Mouse (Mus musculus): Measurements from ENCODE around the gene Ppp1r1b. TPM values are rescaled to one million over a fixed set of nuclear protein-coding genes. Genes with fewer than 3 reads are reported as not detected.

Ppp1r1b gene
- polyA plus RNA-seq, 1 experiment from 2014 or later: 20.2 TPM

- H3K4me2 ChIP-seq: no peak within 1 kb of the TSS
- ATAC-seq (ENCODE audit: insufficient read depth, low FRiP score, low read depth): no peak
- H3K9ac ChIP-seq: no peak within 1 kb of the TSS
- peaks cover 8% of the 10 kb centered on the region; the same call in 1 of the 2 replicates for H3K36me3 ChIP-seq
- H3K9me3 ChIP-seq: no peaks in the 10 kb centered on the region
- 60% methylated on average over 14 of the region's 14 CpGs for WGBS
- peaks cover 39% of the 10 kb centered on the region for H3K27me3 ChIP-seq (replicated peaks)
- no peaks in the 10 kb centered on the region for H3K4me1 ChIP-seq
- H3K4me3 ChIP-seq (replicated peaks): no peak within 1 kb of the TSS
- H3K27ac ChIP-seq: no peak within 1 kb of the TSS
Measured at GRCm38 (mm10) chr11:98383261-98384030, 35.2 kb downstream of the Ppp1r1b start, which contains the start of gene Tcap. TSS of gene Tcap (plus strand) at chr11:98383811.

GRCm38 (mm10) chr11:98384216-98384615, 36.0 kb downstream of the Ppp1r1b start:
- Histone ChIP-seq H3K27ac (no peak overlapping the region), H3K4me1 (0 out of 2 replicates have a peak, but pooled peaks cover under 1% of the 10 kb centered on the region), H3K36me3 (peaks cover 6% of the 10 kb centered on the region; the same call in 1 of the 2 replicates), H3K27me3 (replicated peaks) (peaks cover 39% of the 10 kb centered on the region), H3K9ac (no peak overlapping the region), H3K4me3 (replicated peaks) (no peak overlapping the region), H3K9me3 (no peaks in the 10 kb centered on the region), H3K4me2 (no peak overlapping the region)
- no peak for ATAC-seq (ENCODE audit: insufficient read depth, low FRiP score, low read depth)
- WGBS: 74% methylated on average over 20 of the region's 20 CpGs

GRCm38 (mm10) chr11:98384721-98385637, 36.8 kb downstream of the Ppp1r1b start:
- 71% methylated on average over 8 of the region's 8 CpGs for WGBS
- H3K27me3 ChIP-seq (replicated peaks): peaks cover 39% of the 10 kb centered on the region
- 0 out of 2 replicates have a peak, but pooled peaks cover 3% of the 10 kb centered on the region for H3K36me3 ChIP-seq
- no peak overlapping the region for H3K9ac ChIP-seq
- 0 out of 2 replicates have a peak, but pooled peaks cover 5% of the 10 kb centered on the region for H3K4me1 ChIP-seq
- ATAC-seq (ENCODE audit: insufficient read depth, low FRiP score, low read depth): no peak
- no peak overlapping the region for H3K4me2 ChIP-seq
- no peaks in the 10 kb centered on the region for H3K9me3 ChIP-seq
- H3K27ac ChIP-seq: no peak overlapping the region
- H3K4me3 ChIP-seq (replicated peaks): no peak overlapping the region

- Histone ChIP-seq H3K36me3 (no peaks in the 10 kb centered on the region), H3K9ac (no peak within 1 kb of the TSS), H3K4me1 (0 out of 2 replicates have a peak, but pooled peaks cover 5% of the 10 kb centered on the region), H3K4me2 (no peak within 1 kb of the TSS), H3K27ac (no peak within 1 kb of the TSS), H3K27me3 (replicated peaks) (peaks cover 39% of the 10 kb centered on the region), H3K9me3 (no peaks in the 10 kb centered on the region), H3K4me3 (replicated peaks) (no peak within 1 kb of the TSS)
- ATAC-seq (ENCODE audit: insufficient read depth, low FRiP score, low read depth): no peak
- 46% methylated on average over 25 of the region's 25 CpGs for WGBS
Measured at GRCm38 (mm10) chr11:98385638-98386585, 37.7 kb downstream of the Ppp1r1b start, which contains the start of gene Pnmt. TSS of gene Pnmt (plus strand) at chr11:98386450.

DNA sequence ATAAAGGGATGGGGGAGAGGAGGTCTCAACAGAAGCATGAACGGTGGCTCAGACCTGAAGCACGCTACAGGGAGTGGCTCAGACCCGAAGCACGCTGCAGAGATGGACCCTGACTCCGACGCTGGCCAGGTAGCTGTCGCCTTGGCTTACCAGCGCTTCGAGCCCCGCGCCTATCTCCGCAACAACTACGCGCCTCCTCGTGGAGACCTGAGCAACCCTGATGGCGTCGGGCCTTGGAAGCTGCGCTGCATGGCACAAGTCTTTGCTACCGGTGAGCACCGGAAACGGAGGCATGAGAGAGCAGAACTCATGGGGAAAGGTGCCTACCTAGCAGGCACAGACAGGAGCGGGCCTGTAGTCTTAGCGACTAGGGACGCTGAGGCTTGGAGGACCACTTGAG, 38.4 kb downstream of the Ppp1r1b start:
- no peaks in the 10 kb centered on the region for H3K9me3 ChIP-seq
- 9% methylated on average over 24 of the region's 24 CpGs for WGBS
- H3K4me1 ChIP-seq: 0 out of 2 replicates have a peak, but pooled peaks cover 5% of the 10 kb centered on the region
- H3K36me3 ChIP-seq: no peaks in the 10 kb centered on the region
- ATAC-seq (ENCODE audit: insufficient read depth, low FRiP score, low read depth): no peak
- peaks cover 39% of the 10 kb centered on the region for H3K27me3 ChIP-seq (replicated peaks)
- no peak overlapping the region for H3K9ac ChIP-seq
- no peak overlapping the region for H3K4me2 ChIP-seq
- no peak overlapping the region for H3K4me3 ChIP-seq (replicated peaks)
- no peak overlapping the region for H3K27ac ChIP-seq

- no peak overlapping the region for H3K4me2 ChIP-seq
- no peaks in the 10 kb centered on the region for H3K36me3 ChIP-seq
- 48% methylated on average over 14 of the region's 14 CpGs for WGBS
- 0 out of 2 replicates have a peak, but pooled peaks cover 5% of the 10 kb centered on the region for H3K4me1 ChIP-seq
- no peaks in the 10 kb centered on the region for H3K9me3 ChIP-seq
- ATAC-seq (ENCODE audit: insufficient read depth, low FRiP score, low read depth): no peak
- no peak overlapping the region for H3K27ac ChIP-seq
- no peak overlapping the region for H3K4me3 ChIP-seq (replicated peaks)
- H3K9ac ChIP-seq: no peak overlapping the region
- H3K27me3 ChIP-seq (replicated peaks): peaks cover 39% of the 10 kb centered on the region
Measured at GRCm38 (mm10) chr11:98387056-98387577, 38.9 kb downstream of the Ppp1r1b start.

DNA sequence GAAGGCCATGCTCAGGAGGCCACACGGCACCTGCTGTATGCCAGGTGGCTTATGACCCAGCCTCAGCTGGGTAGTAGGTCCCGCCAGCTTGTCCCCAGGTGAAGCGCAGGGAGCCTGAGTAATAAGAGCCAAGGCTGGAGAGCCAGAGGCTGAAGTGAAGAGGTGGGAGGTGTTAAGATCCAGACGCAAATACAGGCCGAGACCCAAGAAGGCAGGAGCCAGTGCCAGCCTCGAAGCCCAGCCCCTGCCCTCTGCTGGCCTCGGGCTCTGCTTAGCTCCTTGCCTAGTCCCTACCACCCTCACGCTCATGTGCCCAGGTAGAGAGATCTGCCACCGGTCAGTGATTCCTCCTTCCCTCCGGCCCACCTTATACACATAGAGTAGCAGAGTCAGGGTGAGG, 40.1 kb downstream of the Ppp1r1b start:
- Histone ChIP-seq H3K4me2 (no peak overlapping the region), H3K36me3 (no peaks in the 10 kb centered on the region), H3K27ac (no peak overlapping the region), H3K27me3 (replicated peaks) (peaks cover 39% of the 10 kb centered on the region), H3K4me1 (peaks cover 16% of the 10 kb centered on the region), H3K9ac (no peak overlapping the region), H3K9me3 (no peaks in the 10 kb centered on the region), H3K4me3 (replicated peaks) (no peak overlapping the region)
- WGBS: 67% methylated on average over 10 of the region's 10 CpGs
- ATAC-seq (ENCODE audit: insufficient read depth, low FRiP score, low read depth): no peak

DNA sequence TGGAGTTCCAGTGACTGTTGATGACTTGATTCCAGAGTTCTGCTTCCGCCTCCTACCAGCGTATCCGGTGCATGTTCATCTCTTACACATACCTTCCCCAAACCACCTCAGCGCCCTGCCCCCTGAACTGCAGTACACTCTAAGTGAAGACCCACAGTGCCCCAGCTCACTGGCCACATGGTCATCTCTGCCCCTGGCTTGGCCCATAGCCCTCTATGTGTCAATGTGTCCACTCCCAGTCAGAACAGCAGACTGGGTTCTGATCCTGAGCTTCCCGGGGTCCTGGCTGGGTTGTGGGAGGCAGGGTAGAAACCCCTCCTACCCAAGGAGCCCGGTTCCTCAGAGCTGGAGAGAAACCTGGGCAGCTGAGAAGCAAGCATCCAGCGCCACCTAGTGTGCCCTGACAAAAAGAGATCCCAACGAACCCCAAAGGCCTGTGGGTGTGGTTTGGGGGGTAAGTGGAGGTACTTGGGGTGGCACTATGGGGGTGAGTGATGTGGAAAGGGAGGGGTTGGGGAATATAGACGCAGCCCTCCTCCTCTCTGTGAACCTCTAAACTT, 41.1 kb downstream of the Ppp1r1b start:
- H3K27ac ChIP-seq: no peak overlapping the region
- peaks cover 36% of the 10 kb centered on the region for H3K27me3 ChIP-seq (replicated peaks)
- no peak overlapping the region for H3K4me2 ChIP-seq
- H3K36me3 ChIP-seq: no peaks in the 10 kb centered on the region
- H3K4me1 ChIP-seq: peaks cover 26% of the 10 kb centered on the region
- no peak overlapping the region for H3K4me3 ChIP-seq (replicated peaks)
- WGBS: 30% methylated on average over 9 of the region's 9 CpGs
- no peak overlapping the region for H3K9ac ChIP-seq
- H3K9me3 ChIP-seq: no peaks in the 10 kb centered on the region
- ATAC-seq (ENCODE audit: insufficient read depth, low FRiP score, low read depth): no peak

GRCm38 (mm10) chr11:98390141-98390540, 41.9 kb downstream of the Ppp1r1b start:
- Histone ChIP-seq H3K4me1 (peaks cover 32% of the 10 kb centered on the region), H3K36me3 (no peaks in the 10 kb centered on the region), H3K9me3 (no peaks in the 10 kb centered on the region), H3K27me3 (replicated peaks) (peaks cover 28% of the 10 kb centered on the region), H3K27ac (no peak overlapping the region), H3K4me2 (no peak overlapping the region), H3K4me3 (replicated peaks) (no peak overlapping the region), H3K9ac (no peak overlapping the region)
- ATAC-seq (ENCODE audit: insufficient read depth, low FRiP score, low read depth): no peak
- 66% methylated on average over 12 of the region's 12 CpGs for WGBS

DNA sequence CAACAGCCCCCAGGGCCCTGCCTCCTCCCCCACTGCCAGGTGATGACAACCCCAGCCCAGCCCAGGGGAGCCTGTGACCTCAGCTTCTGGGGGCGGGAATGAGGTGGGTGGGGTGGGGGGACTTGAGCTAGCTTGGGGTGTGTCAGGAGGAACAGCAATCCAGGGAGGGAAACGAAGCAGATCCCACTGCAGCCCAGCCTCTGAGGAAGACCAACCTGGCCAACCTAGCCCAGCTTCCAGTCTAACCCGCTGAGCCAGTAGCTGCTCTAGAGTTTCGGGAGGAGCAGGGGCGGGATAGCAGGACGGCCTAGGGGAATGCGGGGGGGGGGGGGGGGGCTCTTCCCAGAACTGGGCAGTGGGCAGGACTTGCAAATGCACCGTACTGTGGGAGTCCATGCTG, 43.8 kb downstream of the Ppp1r1b start:
- ATAC-seq (ENCODE audit: insufficient read depth, low FRiP score, low read depth): peak; percentile 8; the same call in 1 of the 2 replicates

More for the DNA sequence above, 43.8 kb downstream of the Ppp1r1b start:
- Histone ChIP-seq H3K9ac (no peak overlapping the region), H3K9me3 (no peaks in the 10 kb centered on the region), H3K36me3 (no peaks in the 10 kb centered on the region), H3K27ac (peak overlapping the region; percentile 83; the same call in 1 of the 2 replicates), H3K4me2 (no peak overlapping the region), H3K4me1 (peaks cover 33% of the 10 kb centered on the region), H3K27me3 (replicated peaks) (peaks cover 13% of the 10 kb centered on the region), H3K4me3 (replicated peaks) (no peak overlapping the region)
- 17% methylated on average over 8 of the region's 8 CpGs for WGBS
